Mouse (Mus musculus): ENCODE data around the gene Lsm4. TPM values are rescaled to one million over a fixed set of nuclear protein-coding genes. Genes with fewer than 3 reads are reported as not detected.
A peak's percentile ranks its signal among the peaks of the same experiment; 100 is the strongest.

The Lsm4 gene
- total RNA-seq, 1 experiment from 2014 or later, result 129 TPM

GRCm38 (mm10) chr8:70648164-70648442 is 24.9 kb upstream of the Lsm4 start:
- no peak for ATAC-seq (replicated peaks; ENCODE audit: low read depth, poor library complexity, severe bottlenecking)

GRCm38 (mm10) chr8:70648921-70649320 is 24.1 kb upstream of the Lsm4 start:
- no peak for ATAC-seq (replicated peaks; ENCODE audit: low read depth, poor library complexity, severe bottlenecking)

GRCm38 (mm10) chr8:70649324-70649723 is 23.7 kb upstream of the Lsm4 start:
- peak; percentile 69 for ATAC-seq (replicated peaks; ENCODE audit: low read depth, poor library complexity, severe bottlenecking)

- no peak for ATAC-seq (replicated peaks; ENCODE audit: low read depth, poor library complexity, severe bottlenecking)
Measured at GRCm38 (mm10) chr8:70650351-70650750, 22.7 kb upstream of the Lsm4 start.

- peak; percentile 42 for ATAC-seq (replicated peaks; ENCODE audit: low read depth, poor library complexity, severe bottlenecking)
Measured at GRCm38 (mm10) chr8:70653226-70653625, 19.8 kb upstream of the Lsm4 start.

- no peak for ATAC-seq (replicated peaks; ENCODE audit: low read depth, poor library complexity, severe bottlenecking)
Measured at GRCm38 (mm10) chr8:70654121-70654520, 18.9 kb upstream of the Lsm4 start.

- no peak for ATAC-seq (replicated peaks; ENCODE audit: low read depth, poor library complexity, severe bottlenecking)
Measured at GRCm38 (mm10) chr8:70655469-70655868, 17.6 kb upstream of the Lsm4 start.

- ATAC-seq (replicated peaks; ENCODE audit: low read depth, poor library complexity, severe bottlenecking), result no peak
Measured at GRCm38 (mm10) chr8:70656193-70656790, 16.8 kb upstream of the Lsm4 start.

- ATAC-seq (replicated peaks; ENCODE audit: low read depth, poor library complexity, severe bottlenecking), result no peak
Measured at GRCm38 (mm10) chr8:70657214-70657613, 15.8 kb upstream of the Lsm4 start.

GRCm38 (mm10) chr8:70657739-70658138 is 15.3 kb upstream of the Lsm4 start:
- no peak for ATAC-seq (replicated peaks; ENCODE audit: low read depth, poor library complexity, severe bottlenecking)

GRCm38 (mm10) chr8:70658897-70659603 is 14.0 kb upstream of the Lsm4 start:
- peak; percentile 28 for ATAC-seq (replicated peaks; ENCODE audit: low read depth, poor library complexity, severe bottlenecking)

- peak; percentile 84 for ATAC-seq (replicated peaks; ENCODE audit: low read depth, poor library complexity, severe bottlenecking)
Measured at GRCm38 (mm10) chr8:70659604-70660272, 13.3 kb upstream of the Lsm4 start.

GRCm38 (mm10) chr8:70660273-70660725 is 12.7 kb upstream of the Lsm4 start, which contains the start of gene Pgpep1:
Gene Pgpep1 (minus strand): TSS chr8:70660388.
- ATAC-seq (replicated peaks; ENCODE audit: low read depth, poor library complexity, severe bottlenecking), result peak; percentile 51

- ATAC-seq (replicated peaks; ENCODE audit: low read depth, poor library complexity, severe bottlenecking), result no peak
Measured at GRCm38 (mm10) chr8:70663691-70664090, 9.4 kb upstream of the Lsm4 start.

- ATAC-seq (replicated peaks; ENCODE audit: low read depth, poor library complexity, severe bottlenecking), result no peak
Measured at GRCm38 (mm10) chr8:70664631-70665030, 8.4 kb upstream of the Lsm4 start.

GRCm38 (mm10) chr8:70665599-70665998 is 7.4 kb upstream of the Lsm4 start:
- no peak for ATAC-seq (replicated peaks; ENCODE audit: low read depth, poor library complexity, severe bottlenecking)

- ATAC-seq (replicated peaks; ENCODE audit: low read depth, poor library complexity, severe bottlenecking), result no peak
Measured at GRCm38 (mm10) chr8:70667071-70667470, 6.0 kb upstream of the Lsm4 start.

- ATAC-seq (replicated peaks; ENCODE audit: low read depth, poor library complexity, severe bottlenecking), result no peak
Measured at GRCm38 (mm10) chr8:70671615-70672324, 1.3 kb upstream of the Lsm4 start.

- no peak for ATAC-seq (replicated peaks; ENCODE audit: low read depth, poor library complexity, severe bottlenecking)
Measured at GRCm38 (mm10) chr8:70672325-70673078, 546 bp upstream of the Lsm4 start.

GRCm38 (mm10) chr8:70674109-70674508 is 1.1 kb downstream of the Lsm4 start:
- no peak for ATAC-seq (replicated peaks; ENCODE audit: low read depth, poor library complexity, severe bottlenecking)

All from common myeloid progenitor, adult 5-6 weeks (primary cell).